Mouse (Mus musculus) thymus, adult 2 months (tissue): Measurements from ENCODE around the gene Cobll1.

ENCODE experiments used
- CTCF ChIP-seq: fragments of 200-500 bp; IDR thresholded peaks from 2 replicates; pipeline ENCODE4 v1.5.1; 2012; ENCODE audit warnings: mild to moderate bottlenecking, control low read depth, low read length, moderate library complexity, borderline replicate concordance; ENCODE audit not compliant: control insufficient read depth, poor library complexity, insufficient read depth; ENCODE audit errors: extremely low read depth
- POLR2A ChIP-seq: fragments of 200-500 bp; IDR thresholded peaks from 2 replicates; pipeline ENCODE4 v1.6.1; 2012; ENCODE audit warnings: mild to moderate bottlenecking, low read length, control low read depth, moderate library complexity; ENCODE audit not compliant: control insufficient read depth, poor library complexity, insufficient read depth; ENCODE audit errors: extremely low read depth

DNA sequence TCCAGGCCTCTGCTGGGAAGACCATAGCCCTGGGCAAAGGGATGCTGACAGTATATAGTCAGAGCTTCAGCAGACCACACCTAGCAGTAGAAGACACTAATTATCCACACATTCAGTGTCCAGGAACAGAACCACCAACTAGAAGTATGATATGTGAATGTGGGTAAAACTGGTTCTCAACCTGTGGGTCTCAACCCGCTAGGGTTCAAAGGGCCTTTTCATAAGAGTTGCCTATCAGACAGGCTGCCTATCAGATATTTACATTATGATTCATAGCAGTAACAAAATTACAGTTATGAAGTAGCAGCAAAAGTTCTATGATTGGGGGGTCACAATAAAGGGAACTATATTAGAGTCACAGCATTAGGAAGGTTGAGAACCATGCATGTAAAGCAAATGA is 24.6 kb downstream of the Cobll1 start:
- TF ChIP-seq CTCF (no peak), POLR2A (no peak)
